Mouse (Mus musculus) liver, embryonic 13.5 days (tissue): ENCODE data around the gene Gatc. TPM values are rescaled to one million over a fixed set of nuclear protein-coding genes. Genes with fewer than 3 reads are reported as not detected.
"Not testable (repeated sequence)": the region's sequence is repeated elsewhere in the genome, so short reads cannot be mapped to it uniquely, and the experiment has no call there.

Source experiments
- ATAC-seq: fragments of 200-750 bp; cut with Nextera tagmentation; 2 replicates; pipeline ENCODE4 v1.8.0; 2017; ENCODE audit warnings: low read depth, mild to moderate bottlenecking, moderate number of reproducible peaks, moderate library complexity
- DNase-seq: peaks from one replicate; pipeline ENCODE4 v3.0.0; 2022
- H3K27ac ChIP-seq: fragments of 300-500 bp; sonication (generic); 2 replicates; pipeline ENCODE4 v1.5.1; 2015; ENCODE audit warnings: moderate library complexity, mild to moderate bottlenecking, inconsistent platforms
- H3K27me3 ChIP-seq: fragments of 300-500 bp; sonication (generic); 2 replicates; pipeline ENCODE4 v1.6.1; 2015; ENCODE audit warnings: mild to moderate bottlenecking, inconsistent platforms
- H3K36me3 ChIP-seq: fragments of 300-500 bp; sonication (generic); 2 replicates; pipeline ENCODE4 v1.6.1; 2015; ENCODE audit warnings: mild to moderate bottlenecking, inconsistent platforms
- H3K4me1 ChIP-seq: fragments of 300-500 bp; sonication (generic); replicated peaks from 2 replicates; pipeline ENCODE4 v1.6.1; 2015; ENCODE audit warnings: inconsistent platforms
- H3K4me2 ChIP-seq: fragments of 300-500 bp; sonication (generic); 2 replicates; pipeline ENCODE4 v1.6.1; 2015; ENCODE audit warnings: inconsistent platforms, mild to moderate bottlenecking, moderate library complexity
- H3K4me3 ChIP-seq: fragments of 300-500 bp; sonication (generic); replicated peaks from 2 replicates; pipeline ENCODE4 v1.5.1; 2015; ENCODE audit warnings: mild to moderate bottlenecking, inconsistent platforms
- H3K9ac ChIP-seq: fragments of 300-500 bp; sonication (generic); 2 replicates; pipeline ENCODE4 v1.6.1; 2015; ENCODE audit warnings: mild to moderate bottlenecking, inconsistent platforms
- H3K9me3 ChIP-seq: fragments of 300-500 bp; sonication (generic); replicated peaks from 2 replicates; pipeline ENCODE4 v1.6.1; 2016; ENCODE audit warnings: inconsistent platforms
- WGBS: fragments of 180-500 bp; shearing (Covaris S2); methylation state at CpG from one replicate; pipeline ENCODE4 v1.1.7; 2015; ENCODE audit not compliant: insufficient replicate concordance; 5-methylcytosine and 5-hydroxymethylcytosine counted together
- polyA plus RNA-seq: library from polyadenylated mRNA; unstranded; fragments of >200 nt; fragmentation: Nextera tagmentation; extraction: Ambion mirVana; gene quantifications from 2 replicates; pipeline ENCODE4 v1.2.1, GENCODE M21; 2015

The Gatc gene
- polyA plus RNA-seq, result 13.0 and 19.0 TPM in 2 replicates

DNA sequence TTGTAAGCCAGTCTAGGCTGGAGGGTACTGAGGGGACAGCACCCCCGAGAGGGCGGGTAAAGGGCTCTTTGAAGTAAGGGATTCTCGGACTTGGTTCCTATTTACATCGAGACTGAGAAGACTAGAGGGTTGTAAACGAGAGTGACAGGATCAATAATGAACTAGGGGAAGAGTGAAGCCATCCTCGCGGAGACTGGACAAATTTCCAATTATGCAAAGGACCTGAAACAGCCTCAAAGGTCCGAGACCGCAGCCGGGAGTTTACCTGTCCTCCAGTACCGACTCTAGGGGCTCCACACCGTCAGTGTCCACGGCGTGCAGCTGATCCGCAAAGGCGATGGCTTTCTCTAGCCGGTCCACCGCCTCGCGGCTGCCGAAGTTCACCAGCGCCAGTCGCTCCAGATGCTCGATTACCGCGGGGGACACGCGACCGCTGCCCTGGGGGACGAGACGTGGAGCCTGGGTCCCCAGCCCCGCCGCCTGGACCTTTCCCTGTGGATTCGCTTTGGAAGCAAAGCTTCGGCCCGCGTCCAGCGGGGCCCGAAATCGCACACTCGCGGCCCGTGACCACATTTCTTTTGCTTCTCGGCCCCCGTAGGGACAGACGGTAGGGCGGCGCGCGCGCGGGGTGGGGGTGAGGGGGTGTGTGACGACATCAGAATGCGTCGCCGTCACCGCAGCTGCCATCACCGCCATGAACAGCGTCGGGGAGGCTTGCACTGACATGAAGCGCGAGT is at the start of gene Gatc, which contains the start of gene Triap1:
Gene Gatc, minus strand, starts transcription at position 602 of the 737 bp plus-strand sequence.
Gene Triap1, plus strand, starts transcription at position 649 of the 737 bp plus-strand sequence.
- Histone ChIP-seq H3K9ac (peak within 1 kb of the TSS; percentile 94), H3K9me3 (no peaks in the 10 kb centered on the region), H3K4me3 (peak within 1 kb of the TSS; percentile 88), H3K27me3 (no peaks in the 10 kb centered on the region), H3K36me3 (peaks cover 63% of the 10 kb centered on the region), H3K27ac (peak within 1 kb of the TSS; percentile 90), H3K4me1 (peaks cover 61% of the 10 kb centered on the region), H3K4me2 (peak within 1 kb of the TSS; percentile 85)
- peak; percentile 82 for DNase-seq
- WGBS, result under 1% methylated on average over 62 of the region's 62 CpGs
- ATAC-seq, result peak; percentile 89

GRCm38 (mm10) chr5:115378882-115379281 is 37.9 kb upstream of the Gatc start:
- 44% methylated on average over 2 of the region's 2 CpGs for WGBS

GRCm38 (mm10) chr5:115375436-115375835 is 34.5 kb upstream of the Gatc start:
- Histone ChIP-seq H3K9me3 (no peaks in the 10 kb centered on the region), H3K4me3 (no peak overlapping the region), H3K27me3 (peaks cover 46% of the 10 kb centered on the region), H3K4me1 (no peaks in the 10 kb centered on the region), H3K4me2 (no peak overlapping the region), H3K36me3 (no peaks in the 10 kb centered on the region), H3K9ac (no peak overlapping the region), H3K27ac (no peak overlapping the region)
- ATAC-seq (no peak), DNase-seq (no peak)
- WGBS, result 44% methylated on average over 2 of the region's 2 CpGs

More at GRCm38 (mm10) chr5:115378882-115379281, 37.9 kb upstream of the Gatc start:
- not testable (repeated sequence) for H3K4me2 ChIP-seq, ATAC-seq, DNase-seq, H3K4me3 ChIP-seq, H3K9ac ChIP-seq, H3K27ac ChIP-seq, H3K9me3 ChIP-seq, H3K4me1 ChIP-seq, H3K36me3 ChIP-seq
- peaks cover 16% of the 10 kb centered on the region for H3K27me3 ChIP-seq

DNA sequence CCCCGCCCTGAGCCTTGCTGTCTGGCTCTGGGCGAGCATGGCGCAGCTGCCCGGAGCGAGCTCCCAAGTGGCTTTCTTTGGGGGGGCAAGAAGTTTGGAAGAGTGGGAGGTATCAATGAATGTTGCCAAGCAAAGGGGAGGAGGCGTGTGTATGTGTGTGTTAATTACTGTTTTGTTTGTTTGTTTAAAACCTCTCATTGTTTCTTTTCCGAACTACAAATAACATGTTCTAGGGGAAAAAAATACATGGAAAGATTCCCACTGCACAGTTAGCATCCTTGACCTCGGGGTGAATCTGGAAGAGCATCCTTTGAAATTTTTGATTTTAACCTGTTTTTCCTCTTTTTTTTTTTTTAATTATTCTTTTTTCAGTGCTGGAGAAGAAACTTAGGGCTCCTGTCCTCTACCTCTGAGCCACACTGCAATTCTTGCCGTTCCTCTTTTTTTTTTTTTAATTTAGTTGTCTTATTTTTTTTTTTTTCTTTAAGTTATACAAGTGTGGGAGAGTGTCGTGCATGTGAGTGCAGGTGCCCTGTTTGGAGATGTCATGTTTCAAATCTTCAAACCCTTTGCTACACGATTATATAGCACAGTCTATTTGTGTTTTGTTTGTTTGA is 33.3 kb upstream of the Gatc start:
- H3K4me3 ChIP-seq, result no peak overlapping the region

GRCm38 (mm10) chr5:115373441-115374203 is 32.6 kb upstream of the Gatc start:
- peaks cover 46% of the 10 kb centered on the region for H3K27me3 ChIP-seq
- H3K36me3 ChIP-seq, result no peaks in the 10 kb centered on the region
- DNase-seq (no peak), ATAC-seq (no peak)
- H3K4me1 ChIP-seq, result no peaks in the 10 kb centered on the region
- WGBS, result 19% methylated on average over 26 of the region's 26 CpGs
- no peak overlapping the region for H3K9ac ChIP-seq
- no peak overlapping the region for H3K27ac ChIP-seq
- no peaks in the 10 kb centered on the region for H3K9me3 ChIP-seq
- H3K4me3 ChIP-seq, result no peak overlapping the region
- 0 out of 2 replicates have a peak overlapping the region, but pooled peaks have one; percentile 34 for H3K4me2 ChIP-seq

More for the DNA sequence above, 33.3 kb upstream of the Gatc start:
- H3K4me1 ChIP-seq, result no peaks in the 10 kb centered on the region
- H3K9me3 ChIP-seq, result no peaks in the 10 kb centered on the region
- H3K27me3 ChIP-seq, result peaks cover 46% of the 10 kb centered on the region
- 0 out of 2 replicates have a peak overlapping the region, but pooled peaks have one; percentile 34 for H3K4me2 ChIP-seq
- 22% methylated on average over 11 of the region's 11 CpGs for WGBS
- no peak for ATAC-seq
- no peak for DNase-seq
- no peak overlapping the region for H3K9ac ChIP-seq
- no peaks in the 10 kb centered on the region for H3K36me3 ChIP-seq
- no peak overlapping the region for H3K27ac ChIP-seq

DNA sequence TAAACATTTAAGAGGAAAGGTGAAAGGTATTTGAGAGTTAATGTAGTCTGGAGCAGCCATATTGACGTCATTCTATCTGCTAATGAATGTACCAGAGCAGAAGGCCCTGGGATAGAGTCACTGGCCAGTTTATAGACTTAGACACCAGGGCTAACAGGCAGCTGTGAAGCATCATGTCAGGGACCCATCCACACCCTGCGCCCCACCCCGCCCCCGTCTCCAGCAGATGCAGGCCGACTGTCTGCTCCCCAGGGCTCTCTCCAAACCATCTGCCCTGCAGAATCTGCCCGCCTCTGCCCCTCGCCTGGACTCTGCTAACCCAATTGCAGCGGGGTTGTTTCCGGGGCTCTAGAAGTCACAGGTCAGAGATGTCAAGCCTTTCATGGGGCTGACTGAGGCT is 30.8 kb upstream of the Gatc start:
- 47% methylated on average over 9 of the region's 9 CpGs for WGBS
- H3K27ac ChIP-seq, result no peak overlapping the region
- DNase-seq (no peak), ATAC-seq (no peak)
- H3K36me3 ChIP-seq, result no peaks in the 10 kb centered on the region
- no peaks in the 10 kb centered on the region for H3K9me3 ChIP-seq
- no peak overlapping the region for H3K9ac ChIP-seq
- no peaks in the 10 kb centered on the region for H3K4me1 ChIP-seq
- H3K27me3 ChIP-seq, result peaks cover 45% of the 10 kb centered on the region
- H3K4me3 ChIP-seq, result no peak overlapping the region
- H3K4me2 ChIP-seq, result no peak overlapping the region

DNA sequence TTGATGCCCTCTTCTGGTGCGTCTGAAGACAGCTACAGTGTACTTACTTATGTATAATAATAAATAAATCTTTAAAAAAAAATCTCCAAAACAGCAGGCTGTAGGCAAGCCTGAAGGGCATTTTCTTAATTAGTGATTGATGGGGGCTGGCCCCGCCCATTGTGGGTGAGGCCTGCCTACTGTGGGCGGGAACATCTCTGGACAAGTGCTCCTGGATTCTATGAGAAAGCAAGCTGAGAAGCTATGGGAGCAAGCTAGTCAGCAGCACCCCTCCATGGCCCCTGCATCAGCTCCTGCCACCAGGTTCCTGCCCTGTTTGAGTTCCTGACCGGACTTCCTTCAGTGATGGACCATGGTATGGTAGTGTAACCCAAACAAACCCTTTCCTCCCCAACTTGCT is 23.8 kb upstream of the Gatc start:
- WGBS, result 55% methylated on average over 4 of the region's 4 CpGs
- Histone ChIP-seq H3K36me3 (no peaks in the 10 kb centered on the region), H3K27ac (no peak overlapping the region), H3K4me2 (no peak overlapping the region), H3K9me3 (no peaks in the 10 kb centered on the region), H3K4me1 (no peaks in the 10 kb centered on the region), H3K4me3 (no peak overlapping the region), H3K9ac (no peak overlapping the region), H3K27me3 (peaks cover 28% of the 10 kb centered on the region)
- ATAC-seq (no peak), DNase-seq (no peak)

GRCm38 (mm10) chr5:115362819-115363714 is 22.1 kb upstream of the Gatc start:
- WGBS, result 20% methylated on average over 19 of the region's 19 CpGs
- Histone ChIP-seq H3K9me3 (no peaks in the 10 kb centered on the region), H3K4me2 (no peak overlapping the region), H3K4me1 (no peaks in the 10 kb centered on the region), H3K27ac (no peak overlapping the region), H3K27me3 (peaks cover 28% of the 10 kb centered on the region), H3K9ac (no peak overlapping the region), H3K36me3 (no peaks in the 10 kb centered on the region), H3K4me3 (no peak overlapping the region)
- ATAC-seq (no peak), DNase-seq (no peak)

- no peak for ATAC-seq
- no peaks in the 10 kb centered on the region for H3K4me1 ChIP-seq
Measured at GRCm38 (mm10) chr5:115362216-115362615, 21.2 kb upstream of the Gatc start.

GRCm38 (mm10) chr5:115359851-115360372 is 18.9 kb upstream of the Gatc start:
- no peak for DNase-seq
- no peak for ATAC-seq

More at GRCm38 (mm10) chr5:115362216-115362615, 21.2 kb upstream of the Gatc start:
- peaks cover 28% of the 10 kb centered on the region for H3K27me3 ChIP-seq
- H3K4me2 ChIP-seq, result no peak overlapping the region
- DNase-seq, result no peak
- H3K9me3 ChIP-seq, result no peaks in the 10 kb centered on the region
- WGBS, result 20% methylated on average over 7 of the region's 7 CpGs
- no peaks in the 10 kb centered on the region for H3K36me3 ChIP-seq
- no peak overlapping the region for H3K9ac ChIP-seq
- H3K27ac ChIP-seq, result no peak overlapping the region
- no peak overlapping the region for H3K4me3 ChIP-seq

More at GRCm38 (mm10) chr5:115359851-115360372, 18.9 kb upstream of the Gatc start:
- no peak overlapping the region for H3K27ac ChIP-seq
- H3K4me1 ChIP-seq, result no peaks in the 10 kb centered on the region; the same call in 1 of the 2 replicates
- no peak overlapping the region for H3K9ac ChIP-seq
- H3K27me3 ChIP-seq, result peaks cover 40% of the 10 kb centered on the region
- H3K4me2 ChIP-seq, result no peak overlapping the region
- H3K4me3 ChIP-seq, result no peak overlapping the region
- H3K9me3 ChIP-seq, result no peaks in the 10 kb centered on the region
- no peaks in the 10 kb centered on the region for H3K36me3 ChIP-seq
- 52% methylated on average over 5 of the region's 5 CpGs for WGBS
